Mouse (Mus musculus) megakaryocyte-erythroid progenitor cell, adult 5-6 weeks (primary cell): ENCODE measurements around the gene Rbfox2. TPM values are rescaled to one million over a fixed set of nuclear protein-coding genes. Genes with fewer than 3 reads are reported as not detected.

ENCODE experiments used
- ATAC-seq: replicated peaks from 2 replicates; pipeline ENCODE4 v1.8.0; 2016; ENCODE audit warnings: mild to moderate bottlenecking, inconsistent platforms; ENCODE audit not compliant: severe bottlenecking, poor library complexity, low FRiP score, low TSS enrichment
- total RNA-seq, 2 experiments: library from RNA; stranded (forward) in 1 of 2; stranded (reverse) in 1 of 2; fragments of 200-1000, 215-1000 nt in 1 of 2; fragments of >200 nt in 1 of 2; fragmentation: Nextera tagmentation in 1 of 2; gene quantifications; 2 replicates each; pipeline ENCODE4 v1.2.3; 2014 to 2017

The Rbfox2 gene
- total RNA-seq (2014; fragmentation: Nextera tagmentation) = 0.37 and 1.8 TPM in 2 replicates
- 0.28 and 1.4 TPM in 2 replicates for total RNA-seq (2017)

DNA sequence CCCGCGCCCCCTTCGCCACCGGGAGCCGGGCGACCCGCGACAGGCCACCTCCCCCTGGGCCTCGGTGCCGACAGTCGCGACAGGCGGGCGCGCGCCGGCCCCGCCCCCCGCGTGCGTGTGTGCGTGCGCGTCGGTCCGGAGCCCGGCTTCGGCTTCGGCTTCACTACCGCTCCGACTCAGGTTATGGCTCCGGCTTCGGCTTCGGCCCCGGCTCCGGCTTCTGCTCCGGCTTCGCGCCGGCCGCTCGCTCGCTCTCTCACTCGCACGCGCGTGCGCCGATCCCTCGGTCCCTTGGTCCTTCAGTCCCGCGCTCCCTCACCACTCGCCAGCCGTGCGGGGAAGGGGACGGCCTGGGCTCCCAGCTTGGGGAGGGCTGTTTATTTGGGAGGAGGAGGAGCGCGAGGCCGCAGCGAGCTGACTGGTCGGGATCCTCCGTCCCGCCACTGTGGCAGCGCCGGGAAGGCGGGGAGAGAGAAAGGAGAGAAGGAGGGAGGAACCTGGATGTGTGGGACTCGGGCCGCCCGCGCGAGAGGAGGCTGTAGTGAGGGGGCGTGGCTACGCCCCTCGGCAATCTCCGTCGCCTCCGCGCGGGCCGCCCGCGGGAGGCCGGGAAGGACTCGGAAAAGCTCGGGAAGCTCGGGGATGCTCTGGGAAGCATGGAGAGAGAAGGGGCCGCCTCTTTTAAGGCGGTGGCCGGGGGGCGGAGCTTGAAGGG, at the start of gene Rbfox2:
Gene Rbfox2 (minus strand): TSS at position 458 of the 715 bp plus-strand sequence.
- ATAC-seq = peak; percentile 60

DNA sequence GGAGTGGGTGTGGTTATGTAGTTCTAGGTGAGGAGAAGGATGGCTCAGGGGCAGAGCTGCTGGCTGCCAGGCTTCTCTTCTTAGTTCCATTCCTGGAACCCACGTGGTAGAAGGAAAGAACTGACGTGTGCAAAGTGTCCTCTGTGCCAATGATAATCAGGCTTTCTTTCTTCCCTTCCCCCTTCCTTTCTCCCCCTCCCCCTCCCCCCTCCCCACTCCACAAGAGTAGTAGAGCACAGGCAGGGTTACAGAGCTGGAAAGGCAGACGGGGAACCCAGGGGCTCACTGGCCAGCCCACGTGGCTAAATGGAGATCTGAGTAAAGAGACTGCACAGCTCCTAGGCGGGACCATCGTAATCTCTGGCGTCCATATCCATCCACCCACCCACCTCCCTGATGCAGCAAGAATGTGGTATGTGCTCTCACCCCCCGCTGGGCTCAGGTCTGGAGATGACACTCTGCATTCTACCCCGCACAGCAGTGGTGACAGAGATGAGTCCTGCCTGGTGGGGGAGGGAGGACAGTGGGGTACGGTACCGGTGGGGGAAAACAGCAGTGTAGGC, 49.5 kb upstream of the Rbfox2 start:
- ATAC-seq = no peak

DNA sequence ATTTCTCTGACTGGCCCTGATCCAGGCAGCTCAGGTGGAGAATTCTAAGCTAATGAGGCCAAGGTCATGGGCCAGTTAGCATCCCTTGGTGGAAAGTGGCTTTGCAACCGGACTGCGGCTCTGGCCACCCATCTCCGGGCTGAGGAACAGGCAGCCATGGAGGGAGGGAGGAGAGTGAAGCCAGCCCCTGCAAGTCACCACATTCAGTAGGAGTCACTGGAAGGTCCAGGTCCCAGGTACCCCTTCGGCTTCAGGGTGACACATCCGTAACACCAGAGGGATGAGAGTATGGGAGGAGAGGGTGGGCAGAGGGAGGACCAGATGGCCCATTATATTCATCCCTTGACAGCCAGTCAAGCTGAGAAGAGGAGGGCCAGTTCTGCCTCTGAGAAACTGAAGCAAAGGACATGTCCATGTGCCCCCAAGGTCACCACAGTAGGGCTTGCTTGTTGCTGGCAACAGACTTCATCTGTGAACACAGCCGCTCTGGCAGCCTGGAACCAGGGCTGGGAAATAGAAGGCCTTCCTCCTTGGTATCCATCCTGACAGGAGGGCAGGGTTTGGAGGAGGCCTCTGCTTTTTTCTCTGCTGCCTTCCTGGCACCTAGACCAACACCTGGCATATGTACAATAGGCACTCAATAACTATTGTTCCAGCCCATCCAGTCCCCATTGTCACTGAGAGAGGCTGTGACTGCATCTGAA, 48.2 kb upstream of the Rbfox2 start:
- no peak for ATAC-seq

DNA sequence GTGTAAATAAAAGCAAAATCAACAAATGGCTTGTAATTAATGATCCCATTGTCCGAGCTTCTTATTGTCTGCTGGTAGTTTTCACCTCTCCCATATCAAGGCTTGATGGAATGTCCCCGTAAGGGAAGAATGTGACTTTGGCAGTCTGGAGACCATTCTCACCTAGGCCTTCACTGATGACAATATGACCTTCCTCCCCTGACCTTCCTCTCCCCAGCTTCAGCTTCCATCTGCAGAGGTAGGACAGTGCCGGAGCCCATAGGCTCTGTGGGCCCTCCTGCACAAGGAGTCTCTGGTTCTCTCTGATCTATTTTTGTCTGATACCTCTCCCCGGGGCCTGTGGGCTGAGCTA, 47.7 kb upstream of the Rbfox2 start:
- no peak for ATAC-seq

DNA sequence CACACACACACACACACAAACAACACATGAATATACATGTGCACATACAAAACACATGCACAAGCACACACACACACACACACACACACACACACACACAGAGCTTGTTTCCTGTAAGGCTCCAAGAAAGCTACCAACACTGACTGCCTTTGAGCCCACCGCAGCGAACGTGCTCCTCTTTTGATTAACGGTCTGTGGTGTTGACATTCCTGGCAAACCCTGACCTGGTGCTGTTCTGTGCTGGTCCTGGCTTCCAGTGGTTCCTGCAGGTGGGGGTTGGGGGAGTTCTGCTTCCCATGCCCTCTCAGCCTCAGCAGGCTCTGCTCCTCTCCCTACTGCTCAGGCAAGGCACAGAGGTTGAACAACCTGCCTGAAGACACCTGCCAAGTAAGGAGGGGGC, 47.0 kb upstream of the Rbfox2 start:
- no peak for ATAC-seq

DNA sequence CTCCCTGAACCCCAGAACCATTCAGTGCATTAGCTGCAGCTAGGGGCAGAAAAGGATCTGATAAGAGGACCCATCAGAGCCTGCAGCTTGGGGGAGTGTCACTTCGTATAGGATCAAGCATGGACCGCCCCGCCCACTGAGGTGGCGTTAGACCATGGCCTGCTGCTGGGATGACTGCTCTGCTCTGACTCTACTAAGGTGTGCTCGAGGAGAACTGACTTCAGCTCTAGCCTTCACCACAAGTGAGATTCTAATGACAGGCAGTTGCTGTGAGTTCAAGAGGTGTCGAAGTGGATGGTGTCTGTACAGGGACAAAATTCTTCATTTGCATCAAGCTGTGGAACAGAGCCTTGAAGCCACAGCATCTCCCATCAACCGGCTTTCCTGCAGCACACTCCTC, 46.1 kb upstream of the Rbfox2 start:
- ATAC-seq = no peak

DNA sequence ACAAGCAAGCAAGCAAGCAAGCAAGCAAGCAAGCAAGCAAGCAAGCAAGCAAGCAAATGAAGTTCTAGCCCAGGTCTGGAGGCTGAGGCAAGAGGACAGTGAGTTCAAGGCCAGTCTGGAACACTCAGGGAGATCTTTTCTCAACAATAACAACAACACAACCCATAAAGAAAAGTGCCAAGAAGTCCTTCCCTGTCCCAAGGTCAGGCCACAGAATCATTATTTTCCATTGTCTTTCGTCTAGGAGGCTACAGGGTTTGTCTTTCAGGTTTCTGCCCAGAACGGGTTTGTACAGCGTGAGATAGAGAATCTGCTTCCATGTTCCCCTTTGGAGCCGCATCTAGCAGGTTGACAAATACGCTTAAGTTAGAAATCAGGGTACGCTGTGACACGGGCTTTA, 43.3 kb upstream of the Rbfox2 start:
- ATAC-seq = no peak

DNA sequence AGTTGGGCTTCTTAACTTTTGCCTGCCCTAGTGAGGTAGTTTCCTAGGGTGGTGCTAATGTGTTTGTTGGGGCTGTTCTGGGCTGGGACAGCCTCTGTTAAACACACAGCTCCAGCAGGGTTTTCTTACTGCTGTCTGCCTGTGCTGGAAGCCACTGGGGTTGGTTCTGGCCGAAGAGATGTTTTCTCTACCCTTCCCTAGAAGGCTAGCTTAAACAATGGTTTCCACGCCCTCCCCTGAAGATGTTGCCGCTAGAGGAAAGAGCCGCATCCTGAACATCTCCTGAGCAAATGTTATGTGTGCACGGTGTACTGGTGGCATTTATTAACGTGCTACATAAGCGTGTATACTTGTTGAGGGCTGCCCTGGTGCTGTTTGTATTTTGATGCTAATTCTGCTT, 41.3 kb upstream of the Rbfox2 start:
- ATAC-seq = no peak

DNA sequence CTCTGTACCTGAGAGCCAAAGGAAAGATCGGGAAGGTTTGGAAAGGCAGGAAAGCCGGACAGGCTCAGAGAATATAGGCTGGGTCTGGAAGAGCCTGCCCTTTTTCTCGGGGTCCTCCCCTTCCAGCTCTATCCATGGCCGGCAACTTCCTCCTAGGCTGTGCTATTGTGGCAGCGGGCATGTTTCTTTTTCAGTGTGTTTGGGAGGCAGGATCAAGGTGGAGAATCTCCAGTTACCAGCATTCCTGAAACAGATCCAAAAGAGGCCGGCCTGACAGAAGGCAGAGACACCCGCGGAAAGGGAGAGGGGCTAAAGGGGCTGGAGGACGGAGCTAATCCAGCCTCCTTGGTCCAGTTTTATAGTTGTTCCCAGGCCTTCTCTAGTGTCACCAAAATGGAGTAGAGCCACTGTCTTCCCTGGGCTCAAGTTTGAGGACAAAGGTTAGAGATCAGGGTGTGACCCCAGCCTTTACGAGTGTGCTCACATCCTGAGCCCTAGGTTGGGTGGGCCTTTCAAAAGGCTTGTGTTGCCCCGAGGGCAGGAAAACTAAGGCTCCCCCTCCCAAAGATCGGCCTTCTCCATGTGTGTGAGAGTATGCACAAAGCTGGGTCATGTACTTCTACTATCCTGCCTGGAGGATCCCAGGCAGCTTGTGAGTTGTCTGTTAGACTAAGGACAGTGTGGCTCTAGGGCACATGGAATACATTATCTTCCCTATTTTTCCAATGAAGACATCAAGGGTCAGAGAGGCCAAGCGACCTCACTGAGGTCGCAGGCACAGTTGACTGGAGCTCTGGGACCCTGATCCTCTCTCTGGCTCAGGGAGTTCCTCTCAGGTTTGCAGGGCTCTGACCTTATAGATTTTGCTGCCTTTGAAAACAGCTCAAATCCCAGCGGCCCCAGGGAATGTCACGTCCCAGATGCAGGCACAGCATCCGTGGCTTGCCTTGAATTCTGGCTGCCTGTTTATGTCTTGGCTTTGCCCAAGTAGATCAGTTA, 37.6 kb upstream of the Rbfox2 start:
- ATAC-seq = no peak

DNA sequence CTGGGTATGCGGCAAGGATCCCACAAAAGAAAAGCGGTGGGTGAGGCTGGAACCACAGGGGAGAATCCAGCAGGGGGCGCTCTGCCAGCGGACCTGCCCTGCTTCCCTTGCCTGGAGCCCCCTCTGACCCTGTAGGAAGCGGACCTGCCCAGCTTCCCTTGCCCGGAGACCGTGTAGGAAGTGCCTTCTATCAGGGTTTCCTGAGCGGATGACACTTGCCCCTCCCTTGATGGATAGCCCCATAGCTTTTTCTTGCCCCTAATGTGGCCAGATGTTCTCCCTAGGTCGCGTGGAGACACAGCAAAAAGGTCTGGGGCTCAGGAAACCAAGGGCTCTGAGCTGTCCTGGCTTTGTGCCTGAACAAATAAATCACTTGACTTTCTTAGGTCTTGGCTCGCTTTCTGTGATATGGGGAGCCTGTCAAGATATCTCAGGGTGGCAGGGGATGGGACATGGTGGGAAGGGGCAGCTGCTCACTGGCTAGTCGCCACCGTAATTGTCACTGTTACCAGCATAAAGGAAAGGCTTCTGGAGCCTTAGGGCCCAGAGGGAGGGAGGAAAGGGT, 36.8 kb upstream of the Rbfox2 start:
- peak; percentile 59; the same call in 1 of the 2 replicates for ATAC-seq

DNA sequence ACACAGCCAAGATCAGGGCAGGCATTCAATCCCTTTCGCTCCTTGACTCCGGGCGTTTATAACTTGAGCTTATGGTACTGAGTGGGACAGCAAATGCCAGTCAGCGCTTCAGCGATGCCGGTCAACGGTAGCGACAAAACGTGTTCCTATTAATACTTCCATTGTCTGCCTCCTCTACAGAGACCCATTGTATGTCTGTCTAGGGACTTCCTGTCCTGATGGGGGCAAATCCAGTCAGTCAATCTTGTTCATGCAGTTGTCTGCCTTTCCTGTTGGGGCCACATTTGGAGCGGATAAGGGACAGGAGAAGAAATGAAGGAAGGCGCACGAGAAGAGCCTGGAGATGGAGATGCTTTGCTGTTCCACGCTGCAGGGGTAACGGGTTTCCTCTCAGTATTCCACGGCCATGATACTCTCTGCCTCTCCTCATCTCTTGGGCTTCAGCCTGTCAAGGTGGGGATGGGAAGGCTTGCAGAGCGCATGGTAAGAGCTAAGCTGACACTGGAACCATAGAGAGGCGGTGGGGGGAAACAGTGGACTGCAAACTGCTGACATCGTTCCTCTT, 36.2 kb upstream of the Rbfox2 start:
- no peak for ATAC-seq

DNA sequence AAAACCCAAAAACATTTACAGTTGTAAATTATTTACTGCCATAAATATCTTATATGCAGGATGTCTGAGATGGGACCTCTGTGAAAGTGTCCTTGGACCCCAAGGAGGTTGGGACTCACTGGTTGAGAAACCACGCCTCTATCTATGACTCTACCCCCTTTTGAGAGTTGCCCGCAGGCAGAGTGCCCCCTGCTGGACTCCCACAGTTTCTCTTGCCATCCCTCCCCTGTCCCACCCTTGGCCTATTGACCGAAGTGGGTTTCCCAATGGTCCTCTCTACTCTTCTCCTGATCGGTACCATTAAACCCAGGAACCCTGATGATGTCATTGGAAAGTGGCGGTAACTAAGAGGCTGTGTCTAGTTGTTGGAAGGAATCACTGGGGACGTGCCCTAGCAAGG, 35.2 kb upstream of the Rbfox2 start:
- no peak for ATAC-seq

DNA sequence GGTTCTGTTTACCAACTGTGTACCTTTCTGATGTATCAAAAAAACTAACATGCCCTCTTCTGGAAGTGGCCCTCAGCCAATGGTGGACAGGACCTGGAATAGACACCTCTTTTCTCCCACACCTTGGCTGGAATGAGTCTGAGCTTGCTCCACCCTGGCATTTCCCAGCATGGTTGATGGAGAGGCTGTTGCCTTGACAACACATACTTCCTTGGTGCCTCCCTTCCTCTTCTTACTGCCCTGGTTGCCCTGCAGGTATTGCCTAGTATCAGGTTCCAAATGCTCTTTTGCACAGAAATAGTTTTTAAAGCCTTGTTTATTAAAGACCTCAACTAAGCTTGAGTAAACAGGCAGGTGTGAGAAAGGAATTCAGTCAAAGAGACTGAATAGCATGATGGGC, 33.8 kb upstream of the Rbfox2 start:
- no peak for ATAC-seq

DNA sequence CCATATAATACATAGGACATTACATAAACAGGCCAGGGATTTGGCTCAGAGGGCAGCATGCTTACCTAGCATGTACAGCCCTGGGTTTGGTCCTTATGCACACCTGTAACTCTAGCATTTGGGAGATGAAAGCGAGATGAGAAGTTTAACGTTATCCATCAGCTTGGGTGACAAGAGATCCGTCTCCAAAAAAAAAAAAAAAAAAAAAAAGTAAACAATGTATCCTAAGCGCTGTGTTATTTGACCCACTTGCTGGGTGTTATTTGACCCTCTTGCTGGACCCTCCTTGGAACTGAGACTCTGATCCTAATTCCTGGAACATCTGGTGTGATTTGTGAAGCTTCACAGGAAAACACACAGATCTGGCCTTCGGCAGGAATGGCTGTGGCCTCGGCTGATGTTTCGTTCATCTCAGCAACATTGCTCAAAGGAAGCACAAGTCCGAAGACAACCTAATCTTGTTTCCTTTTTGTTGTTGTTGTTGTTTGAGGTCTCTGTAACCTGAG, 32.2 kb upstream of the Rbfox2 start:
- no peak for ATAC-seq

DNA sequence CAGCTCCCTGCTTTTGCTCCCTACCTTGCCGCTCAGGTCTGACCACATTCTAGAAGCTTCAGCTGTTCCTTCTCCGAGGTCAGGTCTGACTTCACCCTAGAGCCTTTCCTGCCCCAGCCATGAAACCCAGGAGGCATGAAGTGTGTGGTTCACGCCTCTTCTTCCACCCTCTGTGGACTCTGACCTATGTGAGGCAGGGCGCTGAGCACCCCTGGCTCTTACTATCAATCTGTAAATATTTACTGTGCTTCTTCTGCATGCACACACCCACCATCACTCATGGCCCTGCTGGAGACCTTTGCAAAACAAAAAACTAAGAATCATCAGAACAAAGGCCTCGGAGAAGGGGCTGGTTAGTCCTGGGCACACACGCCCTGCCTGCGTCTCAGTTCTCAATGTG, 31.6 kb upstream of the Rbfox2 start:
- ATAC-seq = no peak

DNA sequence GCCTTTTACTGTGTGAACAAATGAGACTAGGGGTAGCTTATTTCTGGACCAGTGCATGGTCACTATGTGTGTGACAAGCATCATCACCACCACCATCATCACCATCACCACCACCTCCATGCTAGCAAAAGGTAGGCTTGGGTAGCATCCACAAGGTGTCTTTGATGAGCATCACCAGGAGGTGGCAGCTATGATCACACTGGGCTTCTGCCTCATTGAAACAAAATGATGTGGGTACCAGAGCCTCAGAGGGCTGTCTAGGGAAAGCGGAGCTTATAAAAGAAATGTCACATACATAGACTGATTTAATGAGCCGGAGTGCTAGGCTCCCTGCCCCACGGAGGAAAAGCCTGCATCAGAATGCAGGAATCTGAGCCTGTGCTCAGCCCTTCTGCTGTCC, 31.1 kb upstream of the Rbfox2 start:
- no peak for ATAC-seq

DNA sequence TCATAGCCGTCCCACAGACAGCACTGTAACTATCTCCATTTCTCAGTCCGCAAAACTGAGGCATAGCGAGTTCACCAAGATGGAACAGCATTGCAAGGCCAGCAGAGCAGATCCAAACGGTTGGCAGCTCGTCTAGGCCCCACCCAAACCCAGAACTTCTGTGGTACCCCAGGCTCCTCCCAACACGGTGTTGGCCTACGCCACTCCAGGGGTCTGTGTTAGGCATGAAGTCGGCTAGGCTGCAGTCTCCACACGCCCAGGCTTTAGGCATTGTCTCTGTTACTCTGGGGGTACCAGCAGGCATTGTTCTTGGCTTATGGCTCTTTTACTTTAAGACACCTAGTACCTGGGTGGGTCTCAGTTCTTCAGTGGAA, 30.2 kb upstream of the Rbfox2 start:
- ATAC-seq = no peak

DNA sequence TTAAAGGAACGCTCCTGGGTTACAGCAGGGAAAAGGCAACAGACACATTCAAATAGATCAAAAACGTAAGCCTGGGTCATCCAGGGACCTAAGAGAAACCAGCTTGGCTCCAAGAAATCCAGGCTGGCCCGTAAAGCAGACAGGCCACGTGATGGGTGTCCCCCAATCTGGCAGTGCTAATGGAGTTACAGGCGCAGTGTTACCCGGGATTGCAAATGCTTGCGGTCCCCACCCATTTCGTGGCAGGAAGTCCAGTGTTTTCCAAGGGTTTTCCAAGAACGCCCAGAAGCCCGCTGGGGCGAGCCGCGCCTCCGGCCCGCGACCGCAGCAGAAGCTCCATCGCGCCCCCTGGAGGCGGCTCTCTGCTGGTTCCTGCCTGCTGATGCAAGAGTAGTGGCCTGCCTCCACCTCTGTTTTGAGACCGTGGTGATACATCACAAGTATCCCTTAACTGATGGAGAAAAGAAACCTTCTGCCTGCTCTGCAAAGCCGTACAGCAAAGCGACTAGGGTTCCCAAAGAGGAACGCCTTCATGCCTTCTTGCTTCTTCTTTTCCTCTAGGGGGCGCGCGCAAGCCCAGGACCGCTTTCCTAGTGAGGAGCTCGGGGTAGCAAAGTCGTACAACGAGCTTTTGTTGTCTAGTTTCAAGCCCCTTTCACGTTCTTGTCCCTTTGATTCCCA, 29.6 kb upstream of the Rbfox2 start:
- peak; percentile 61; the same call in 1 of the 2 replicates for ATAC-seq
